Mouse (Mus musculus) forebrain, embryonic 13.5 days (tissue): Measurements from ENCODE around the gene Fam240a. TPM values are rescaled to one million over a fixed set of nuclear protein-coding genes. Genes with fewer than 3 reads are reported as not detected.

ENCODE experiments used
- ATAC-seq: fragments of 200-750 bp; cut with Nextera tagmentation; 2 replicates; pipeline ENCODE4 v1.8.0; 2017
- H3K27ac ChIP-seq: fragments of 300-500 bp; sonication (generic); 2 replicates; pipeline ENCODE4 v1.5.1; 2015; ENCODE audit warnings: inconsistent platforms, mild to moderate bottlenecking, moderate library complexity
- H3K27me3 ChIP-seq: fragments of 300-500 bp; sonication (generic); 2 replicates; pipeline ENCODE4 v1.6.1; 2015; ENCODE audit warnings: mild to moderate bottlenecking, inconsistent platforms
- H3K36me3 ChIP-seq: fragments of 300-500 bp; sonication (generic); 2 replicates; pipeline ENCODE4 v1.6.1; 2015; ENCODE audit warnings: mild to moderate bottlenecking, inconsistent platforms; ENCODE audit not compliant: poor library complexity, severe bottlenecking
- H3K4me1 ChIP-seq: fragments of 300-500 bp; sonication (generic); 2 replicates; pipeline ENCODE4 v1.6.1; 2015; ENCODE audit warnings: inconsistent platforms
- H3K4me2 ChIP-seq: fragments of 300-500 bp; sonication (generic); 2 replicates; pipeline ENCODE4 v1.6.1; 2015; ENCODE audit warnings: inconsistent platforms, mild to moderate bottlenecking, moderate library complexity
- H3K4me3 ChIP-seq: fragments of 300-500 bp; sonication (generic); 2 replicates; pipeline ENCODE4 v1.5.1; 2015; ENCODE audit warnings: mild to moderate bottlenecking, inconsistent platforms
- H3K9ac ChIP-seq: fragments of 300-500 bp; sonication (generic); 2 replicates; pipeline ENCODE4 v1.6.1; 2015; ENCODE audit warnings: mild to moderate bottlenecking, inconsistent platforms
- H3K9me3 ChIP-seq: fragments of 300-500 bp; sonication (generic); replicated peaks from 2 replicates; pipeline ENCODE4 v1.6.1; 2016; ENCODE audit warnings: inconsistent platforms
- WGBS: fragments of 180-500 bp; shearing (Covaris S2); methylation state at CpG from one replicate; pipeline ENCODE4 v1.1.7; 2015; 5-methylcytosine and 5-hydroxymethylcytosine counted together
- polyA plus RNA-seq: library from polyadenylated mRNA; unstranded; fragments of >200 nt; fragmentation: Nextera tagmentation; extraction: Ambion mirVana; gene quantifications from 2 replicates; pipeline ENCODE4 v1.2.1, GENCODE M21; 2015

Fam240a gene
- polyA plus RNA-seq, 1 experiment from 2014 or later = not detected

- H3K27ac ChIP-seq = no peak overlapping the region
- WGBS = 62% methylated on average over 9 of the region's 9 CpGs
- H3K4me3 ChIP-seq = no peak overlapping the region
- ATAC-seq = no peak
- H3K9me3 ChIP-seq = no peaks in the 10 kb centered on the region
- no peaks in the 10 kb centered on the region for H3K36me3 ChIP-seq
- no peak overlapping the region for H3K9ac ChIP-seq
- H3K27me3 ChIP-seq = no peaks in the 10 kb centered on the region
- H3K4me1 ChIP-seq = no peaks in the 10 kb centered on the region
- no peak overlapping the region for H3K4me2 ChIP-seq
Observed at GRCm38 (mm10) chr9:110887388-110888303, 29.0 kb downstream of the Fam240a start.

DNA sequence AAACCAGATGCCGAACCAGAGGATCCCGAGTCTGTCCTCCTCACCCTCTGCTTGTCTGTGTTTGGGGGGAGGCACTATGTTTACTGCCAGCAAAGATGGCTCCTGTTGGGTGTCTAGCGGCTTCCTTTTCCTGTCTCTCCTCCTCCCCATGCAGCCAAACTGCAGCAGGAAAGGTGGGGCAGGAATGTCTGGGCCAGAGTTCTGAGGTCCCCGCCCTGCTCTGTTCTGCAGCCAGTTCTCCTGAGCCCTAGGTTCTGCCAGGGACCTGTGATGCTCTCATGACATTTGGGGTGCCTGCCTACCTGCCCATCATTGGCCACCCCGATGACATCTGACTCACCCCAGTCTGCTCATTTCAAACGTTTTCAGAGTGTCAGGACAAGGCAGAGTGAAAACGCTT, 34.7 kb downstream of the Fam240a start:
- no peaks in the 10 kb centered on the region for H3K36me3 ChIP-seq
- no peak overlapping the region for H3K4me3 ChIP-seq
- no peaks in the 10 kb centered on the region for H3K9me3 ChIP-seq
- ATAC-seq = no peak
- 76% methylated on average over 7 of the region's 7 CpGs for WGBS
- H3K27me3 ChIP-seq = peaks cover 51% of the 10 kb centered on the region
- H3K9ac ChIP-seq = no peak overlapping the region
- no peak overlapping the region for H3K27ac ChIP-seq
- H3K4me2 ChIP-seq = no peak overlapping the region
- peaks cover 13% of the 10 kb centered on the region for H3K4me1 ChIP-seq

DNA sequence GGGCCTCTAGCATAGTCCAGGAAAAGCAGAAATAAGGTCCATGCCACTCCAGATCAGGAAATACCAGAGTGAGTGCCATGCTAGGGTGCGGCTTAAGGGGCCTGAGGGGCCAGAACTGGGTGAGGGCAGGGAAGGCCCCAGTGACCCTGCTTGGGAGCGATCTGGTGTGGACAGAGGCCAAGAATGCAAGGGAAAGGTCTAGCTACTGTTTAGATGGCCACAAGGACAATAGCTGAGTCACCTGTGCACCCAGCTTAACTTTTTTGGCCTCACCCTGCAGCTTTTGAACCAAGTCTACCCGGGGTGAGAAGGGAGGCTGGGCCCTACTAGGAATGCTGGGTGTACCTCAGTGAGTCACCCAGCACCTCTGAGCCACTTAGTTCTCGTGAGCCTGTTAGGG, 35.9 kb downstream of the Fam240a start:
- WGBS = 61% methylated on average over 4 of the region's 4 CpGs
- no peak overlapping the region for H3K9ac ChIP-seq
- H3K27ac ChIP-seq = no peak overlapping the region
- peak overlapping the region; percentile 74 for H3K4me2 ChIP-seq
- H3K4me3 ChIP-seq = peak overlapping the region; percentile 45
- H3K9me3 ChIP-seq = no peaks in the 10 kb centered on the region
- no peak for ATAC-seq
- peaks cover 13% of the 10 kb centered on the region for H3K4me1 ChIP-seq
- H3K27me3 ChIP-seq = peaks cover 53% of the 10 kb centered on the region
- H3K36me3 ChIP-seq = no peaks in the 10 kb centered on the region

GRCm38 (mm10) chr9:110879998-110880561, 36.6 kb downstream of the Fam240a start, which contains the start of gene Tmie:
TSS of gene Tmie (minus strand) at chr9:110880113.
- Histone ChIP-seq H3K4me2 (peak within 1 kb of the TSS; percentile 74), H3K27ac (no peak within 1 kb of the TSS), H3K4me3 (peak within 1 kb of the TSS; percentile 45), H3K27me3 (peaks cover 53% of the 10 kb centered on the region), H3K9ac (peak within 1 kb of the TSS; percentile 34), H3K4me1 (peaks cover 18% of the 10 kb centered on the region), H3K9me3 (no peaks in the 10 kb centered on the region), H3K36me3 (no peaks in the 10 kb centered on the region)
- WGBS = under 1% methylated on average over 57 of the region's 57 CpGs
- peak; percentile 38; the same call in 1 of the 2 replicates for ATAC-seq

GRCm38 (mm10) chr9:110879191-110879920, 37.3 kb downstream of the Fam240a start, which contains the start of gene Als2cl:
TSS of gene Als2cl (plus strand) at chr9:110879870.
- peak within 1 kb of the TSS; percentile 74 for H3K4me2 ChIP-seq
- no peaks in the 10 kb centered on the region for H3K36me3 ChIP-seq
- no peaks in the 10 kb centered on the region for H3K9me3 ChIP-seq
- H3K27me3 ChIP-seq = peaks cover 54% of the 10 kb centered on the region
- no peak within 1 kb of the TSS for H3K27ac ChIP-seq
- 10% methylated on average over 12 of the region's 12 CpGs for WGBS
- 0 out of 2 replicates have a peak, but pooled peaks have one; percentile 5 for ATAC-seq
- H3K9ac ChIP-seq = peak within 1 kb of the TSS; percentile 34
- peak within 1 kb of the TSS; percentile 45 for H3K4me3 ChIP-seq
- H3K4me1 ChIP-seq = peaks cover 25% of the 10 kb centered on the region

- Histone ChIP-seq H3K9ac (no peak overlapping the region), H3K27me3 (peaks cover 67% of the 10 kb centered on the region), H3K36me3 (no peaks in the 10 kb centered on the region), H3K4me1 (peaks cover 35% of the 10 kb centered on the region), H3K27ac (no peak overlapping the region), H3K9me3 (no peaks in the 10 kb centered on the region), H3K4me2 (no peak overlapping the region), H3K4me3 (no peak overlapping the region)
- 84% methylated on average over 5 of the region's 5 CpGs for WGBS
- ATAC-seq = no peak
Observed at GRCm38 (mm10) chr9:110877888-110878287, 38.8 kb downstream of the Fam240a start.

GRCm38 (mm10) chr9:110877353-110877752, 39.3 kb downstream of the Fam240a start:
- WGBS = 75% methylated on average over 1 of the region's 1 CpGs
- Histone ChIP-seq H3K9me3 (no peaks in the 10 kb centered on the region), H3K36me3 (no peaks in the 10 kb centered on the region), H3K9ac (no peak overlapping the region), H3K4me1 (peaks cover 35% of the 10 kb centered on the region), H3K4me2 (no peak overlapping the region), H3K27me3 (peaks cover 70% of the 10 kb centered on the region), H3K27ac (no peak overlapping the region), H3K4me3 (no peak overlapping the region)
- no peak for ATAC-seq

DNA sequence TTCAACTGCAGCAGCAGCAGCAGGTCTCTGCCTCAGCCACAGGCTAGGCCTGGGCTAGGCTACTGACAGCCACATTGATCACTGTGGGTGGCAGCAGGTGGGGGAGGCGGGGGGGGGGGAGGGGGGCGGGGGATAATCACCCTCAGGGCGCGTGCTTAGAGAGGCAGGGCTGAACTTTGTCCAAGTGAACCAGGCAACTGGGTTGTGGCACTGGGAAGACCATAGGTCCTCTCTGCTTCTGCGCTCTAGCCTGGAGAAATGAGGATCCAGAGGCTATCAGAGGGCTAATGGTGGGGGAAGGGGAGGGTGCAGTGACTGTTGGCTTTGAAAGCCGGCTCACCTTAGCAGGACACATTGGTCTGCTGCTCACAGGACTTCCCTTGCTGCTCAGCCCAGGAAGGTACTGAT, 41.4 kb downstream of the Fam240a start:
- ATAC-seq = peak; percentile 39; the same call in 1 of the 2 replicates
- Histone ChIP-seq H3K4me1 (peaks cover 33% of the 10 kb centered on the region), H3K27ac (no peak overlapping the region), H3K27me3 (peaks cover 51% of the 10 kb centered on the region), H3K4me2 (no peak overlapping the region), H3K9ac (no peak overlapping the region), H3K4me3 (no peak overlapping the region), H3K36me3 (no peaks in the 10 kb centered on the region), H3K9me3 (no peaks in the 10 kb centered on the region)
- 18% methylated on average over 5 of the region's 6 CpGs for WGBS

GRCm38 (mm10) chr9:110874660-110875191, 41.9 kb downstream of the Fam240a start:
- Histone ChIP-seq H3K36me3 (no peaks in the 10 kb centered on the region), H3K9ac (no peak overlapping the region), H3K9me3 (no peaks in the 10 kb centered on the region), H3K27ac (no peak overlapping the region), H3K4me2 (no peak overlapping the region; the same call in 1 of the 2 replicates), H3K27me3 (peaks cover 45% of the 10 kb centered on the region), H3K4me1 (peaks cover 27% of the 10 kb centered on the region), H3K4me3 (no peak overlapping the region)
- 10% methylated on average over 3 of the region's 3 CpGs for WGBS
- 0 out of 2 replicates have a peak, but pooled peaks have one; percentile 33 for ATAC-seq

DNA sequence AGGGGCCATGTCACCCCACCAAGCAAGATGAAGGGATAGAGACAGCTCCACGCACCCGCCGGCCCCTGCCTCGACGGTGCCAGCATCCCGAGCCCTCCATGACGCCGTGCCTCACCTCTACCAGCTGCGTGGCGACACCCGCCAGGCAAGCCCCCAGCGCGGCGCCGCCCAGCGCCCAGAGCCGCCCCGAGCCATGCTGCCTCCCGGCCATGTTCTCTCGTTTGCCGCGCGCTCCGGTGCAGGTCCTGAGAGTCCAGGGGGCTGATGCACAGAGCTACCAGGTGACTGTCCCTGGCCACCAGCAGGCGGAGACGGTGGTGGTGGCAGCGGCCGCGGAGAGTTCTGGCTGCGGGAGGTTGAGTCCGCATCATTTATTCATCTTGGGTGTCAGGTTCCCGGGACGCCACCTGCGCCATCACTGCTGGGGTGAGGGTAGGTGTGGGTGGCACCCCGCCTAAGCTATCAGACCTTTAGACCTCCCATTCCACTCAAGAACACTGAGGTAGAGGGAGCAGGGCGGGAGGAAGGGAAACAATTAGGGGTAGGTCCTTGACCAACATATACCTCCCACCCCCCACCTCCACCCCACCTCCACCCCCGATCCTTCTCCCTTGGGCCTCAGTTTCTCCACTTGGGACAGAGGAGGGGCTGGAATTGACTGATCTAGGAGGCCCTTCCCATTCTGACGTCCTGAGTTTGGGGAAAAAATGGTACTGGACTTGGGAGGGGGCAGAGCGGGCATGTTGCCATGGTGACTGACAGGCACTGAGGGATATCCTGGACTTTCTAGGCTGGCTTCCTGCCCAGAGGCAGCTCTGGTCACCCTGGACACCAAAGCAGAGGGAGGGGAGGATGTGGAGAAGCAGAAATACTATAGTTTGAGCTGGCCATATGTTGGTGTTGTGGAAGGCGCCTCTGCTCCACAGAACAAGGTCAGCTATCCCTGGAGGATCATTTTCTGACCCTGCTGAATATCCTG, 42.7 kb downstream of the Fam240a start:
- peaks cover 38% of the 10 kb centered on the region for H3K27me3 ChIP-seq
- peak overlapping the region; percentile 31 for H3K4me3 ChIP-seq
- WGBS = 8% methylated on average over 39 of the region's 40 CpGs
- H3K27ac ChIP-seq = no peak overlapping the region
- H3K4me2 ChIP-seq = peak overlapping the region; percentile 63
- H3K4me1 ChIP-seq = peaks cover 22% of the 10 kb centered on the region
- no peaks in the 10 kb centered on the region for H3K36me3 ChIP-seq
- no peaks in the 10 kb centered on the region for H3K9me3 ChIP-seq
- peak overlapping the region; percentile 8; the same call in 1 of the 2 replicates for H3K9ac ChIP-seq
- peak; percentile 73 for ATAC-seq

DNA sequence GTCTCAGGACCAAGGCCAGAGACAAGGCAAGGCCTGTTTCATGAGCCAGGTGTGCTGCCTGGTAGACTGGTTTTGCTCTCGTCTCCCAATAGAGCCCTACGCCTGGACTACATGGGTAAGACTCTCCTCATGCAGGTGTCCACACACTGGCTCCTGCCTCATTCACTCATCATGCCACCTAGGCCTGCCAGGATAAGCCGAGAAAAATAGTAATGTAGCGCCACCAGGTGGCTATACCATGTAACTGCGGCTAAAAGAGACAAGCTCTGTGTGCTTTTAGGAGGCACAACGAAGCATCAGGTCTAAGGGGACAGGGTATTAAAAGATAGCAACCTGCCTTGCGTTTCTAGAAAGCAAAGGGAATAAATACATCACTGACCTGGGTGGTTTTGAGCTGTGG, 45.6 kb downstream of the Fam240a start:
- Histone ChIP-seq H3K9me3 (no peaks in the 10 kb centered on the region), H3K4me1 (peaks cover 22% of the 10 kb centered on the region), H3K36me3 (no peaks in the 10 kb centered on the region), H3K4me2 (no peak overlapping the region), H3K27me3 (peaks cover 21% of the 10 kb centered on the region), H3K9ac (no peak overlapping the region), H3K27ac (no peak overlapping the region), H3K4me3 (no peak overlapping the region)
- 17% methylated on average over 7 of the region's 7 CpGs for whole genome bisulfite sequencing
- no peak for ATAC-seq
